Mouse (Mus musculus): ENCODE measurements around the gene Ddn.

Ddn gene

DNA sequence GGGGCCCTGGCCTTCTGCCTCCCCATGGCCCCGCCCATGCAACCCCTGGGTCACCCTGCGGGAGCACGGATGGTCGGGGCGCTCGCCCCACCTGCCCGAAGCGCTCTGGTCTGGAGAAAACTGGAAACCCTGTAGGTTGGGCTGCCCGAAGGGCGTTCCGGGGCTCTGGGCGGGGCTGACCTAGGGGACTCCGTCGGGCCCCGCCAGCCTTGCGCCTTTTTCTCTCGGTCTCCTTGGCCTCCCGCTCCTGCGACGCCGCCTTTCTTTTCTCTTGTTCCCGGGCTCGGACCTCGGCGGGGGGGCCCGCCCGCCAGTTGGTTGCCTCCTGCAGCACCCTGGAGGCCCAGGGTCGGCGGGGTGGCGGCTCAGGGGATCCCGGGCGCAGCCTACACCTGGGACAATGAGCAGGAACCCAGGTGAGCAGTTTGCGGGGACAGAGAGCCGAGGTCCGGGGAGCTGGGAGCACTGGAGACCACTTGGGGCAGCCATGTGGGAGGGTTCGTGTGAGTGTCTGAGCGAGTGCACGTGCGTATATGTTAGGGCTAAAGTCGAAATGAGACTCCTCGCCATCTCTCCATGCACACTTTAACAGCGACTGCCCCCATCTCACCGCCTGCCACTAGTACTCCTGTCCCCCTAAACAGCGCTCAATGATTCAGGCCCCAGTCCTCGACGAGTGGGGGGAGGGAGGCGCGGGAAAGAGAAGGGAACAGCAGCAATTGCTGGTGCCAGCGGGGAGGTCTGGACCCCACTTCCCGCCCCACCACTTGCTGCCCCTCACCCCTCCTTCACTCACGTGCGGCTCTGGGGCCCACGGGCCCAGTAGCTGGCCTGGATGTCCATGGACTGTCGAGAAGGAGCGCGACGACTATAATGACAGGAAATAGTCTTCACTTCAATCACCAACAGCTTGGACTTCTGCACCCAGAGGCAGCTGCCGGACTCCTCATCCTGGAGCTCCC, 2.2 kb downstream of the Ddn start:
- TF ChIP-seq NANOG (IDR thresholded peaks at IDR 0.05; ENCODE audit: borderline replicate concordance, low read length): no peak
- H3K9me3 ChIP-seq (ENCODE audit: low read length): no peaks in the 10 kb centered on the region
- H3K4me1 ChIP-seq (replicated peaks; ENCODE audit: low read depth, low read length): peaks cover 56% of the 10 kb centered on the region
- H3K4me3 ChIP-seq (replicated peaks; ENCODE audit: low read length): peak overlapping the region; percentile 72
- peaks cover 11% of the 10 kb centered on the region for H3K36me3 ChIP-seq (ENCODE audit: insufficient read depth, low read length)
- peaks cover 80% of the 10 kb centered on the region for H3K27me3 ChIP-seq (ENCODE audit: insufficient read depth, low read length)

GRCm38 (mm10) chr15:98806071-98806808, 3.0 kb downstream of the Ddn start:
- TF ChIP-seq NANOG (IDR thresholded peaks at IDR 0.05; ENCODE audit: borderline replicate concordance, low read length) (no peak), CTCF (conservative IDR thresholded peaks at IDR 0.05; ENCODE audit: low read length) (no peak), POU5F1 (IDR thresholded peaks at IDR 0.05; ENCODE audit: borderline replicate concordance, low read length) (no peak)
- Histone ChIP-seq H3K4me3 (replicated peaks; ENCODE audit: low read length) (peak overlapping the region; percentile 72), H3K27me3 (ENCODE audit: insufficient read depth, low read length) (peaks cover 88% of the 10 kb centered on the region), H3K36me3 (ENCODE audit: insufficient read depth, low read length) (peaks cover 7% of the 10 kb centered on the region), H3K9me3 (ENCODE audit: low read length) (no peaks in the 10 kb centered on the region), H3K4me1 (replicated peaks; ENCODE audit: low read depth, low read length) (peaks cover 56% of the 10 kb centered on the region)

- Histone ChIP-seq H3K27me3 (ENCODE audit: insufficient read depth, low read length) (peaks cover 96% of the 10 kb centered on the region), H3K36me3 (ENCODE audit: insufficient read depth, low read length) (no peaks in the 10 kb centered on the region), H3K4me1 (replicated peaks; ENCODE audit: low read depth, low read length) (peaks cover 56% of the 10 kb centered on the region), H3K4me3 (replicated peaks; ENCODE audit: low read length) (peak overlapping the region; percentile 72), H3K9me3 (ENCODE audit: low read length) (no peaks in the 10 kb centered on the region)
- TF ChIP-seq CTCF (conservative IDR thresholded peaks at IDR 0.05; ENCODE audit: low read length): peak; percentile 27
- TF ChIP-seq NANOG (IDR thresholded peaks at IDR 0.05; ENCODE audit: borderline replicate concordance, low read length): no peak
These were observed 3.8 kb downstream of the Ddn start for GRCm38 (mm10) chr15:98805324-98806040.

GRCm38 (mm10) chr15:98804054-98804453, 5.2 kb downstream of the Ddn start:
- Histone ChIP-seq H3K36me3 (ENCODE audit: insufficient read depth, low read length) (no peaks in the 10 kb centered on the region), H3K4me3 (replicated peaks; ENCODE audit: low read length) (peak overlapping the region; percentile 37; the same call in 1 of the 2 replicates), H3K9me3 (ENCODE audit: low read length) (no peaks in the 10 kb centered on the region), H3K4me1 (replicated peaks; ENCODE audit: low read depth, low read length) (peaks cover 56% of the 10 kb centered on the region), H3K27me3 (ENCODE audit: insufficient read depth, low read length) (peaks cover 97% of the 10 kb centered on the region)
- TF ChIP-seq POU5F1 (IDR thresholded peaks at IDR 0.05; ENCODE audit: borderline replicate concordance, low read length): no peak
- TF ChIP-seq CTCF (conservative IDR thresholded peaks at IDR 0.05; ENCODE audit: low read length): peak; percentile 90

- Histone ChIP-seq H3K4me3 (replicated peaks; ENCODE audit: low read length) (0 out of 2 replicates have a peak overlapping the region, but pooled peaks have one; percentile 37), H3K9me3 (ENCODE audit: low read length) (no peaks in the 10 kb centered on the region), H3K4me1 (replicated peaks; ENCODE audit: low read depth, low read length) (peaks cover 55% of the 10 kb centered on the region), H3K27me3 (ENCODE audit: insufficient read depth, low read length) (peaks cover 97% of the 10 kb centered on the region), H3K36me3 (ENCODE audit: insufficient read depth, low read length) (no peaks in the 10 kb centered on the region)
- no peak for TF ChIP-seq POU5F1 (IDR thresholded peaks at IDR 0.05; ENCODE audit: borderline replicate concordance, low read length)
- TF ChIP-seq NANOG (IDR thresholded peaks at IDR 0.05; ENCODE audit: borderline replicate concordance, low read length): no peak
- TF ChIP-seq CTCF (conservative IDR thresholded peaks at IDR 0.05; ENCODE audit: low read length): no peak
These were observed 6.4 kb downstream of the Ddn start for GRCm38 (mm10) chr15:98802926-98803325.

GRCm38 (mm10) chr15:98799396-98799795, 9.9 kb downstream of the Ddn start:
- H3K9me3 ChIP-seq (ENCODE audit: low read length): no peaks in the 10 kb centered on the region
- H3K4me1 ChIP-seq (replicated peaks; ENCODE audit: low read depth, low read length): peaks cover 41% of the 10 kb centered on the region
- H3K4me3 ChIP-seq (replicated peaks; ENCODE audit: low read length): no peak overlapping the region
- H3K36me3 ChIP-seq (ENCODE audit: insufficient read depth, low read length): no peaks in the 10 kb centered on the region
- peaks cover 97% of the 10 kb centered on the region for H3K27me3 ChIP-seq (ENCODE audit: insufficient read depth, low read length)
- TF ChIP-seq CTCF (conservative IDR thresholded peaks at IDR 0.05; ENCODE audit: low read length) (peak; percentile 85), POU5F1 (IDR thresholded peaks at IDR 0.05; ENCODE audit: borderline replicate concordance, low read length) (no peak), NANOG (IDR thresholded peaks at IDR 0.05; ENCODE audit: borderline replicate concordance, low read length) (no peak)

DNA sequence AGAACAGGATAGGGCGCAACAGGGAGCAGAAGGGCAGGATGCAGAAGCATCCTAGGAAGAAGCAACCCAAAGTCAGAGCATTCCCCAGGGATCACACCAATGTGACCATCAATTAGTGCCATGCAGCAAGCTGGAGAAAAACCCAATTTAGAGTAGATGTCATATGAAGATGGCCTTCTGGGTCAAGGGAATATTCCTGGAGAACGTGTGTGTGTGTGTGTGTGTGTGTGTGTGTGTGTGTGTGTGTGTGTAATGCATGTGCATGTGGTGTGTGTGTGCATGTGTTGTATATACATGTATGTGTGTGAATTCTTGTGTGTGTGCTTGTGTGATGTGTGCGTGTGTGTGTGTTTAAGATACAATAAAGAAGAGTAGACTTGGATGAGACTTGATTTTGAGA, 10.4 kb downstream of the Ddn start:
- TF ChIP-seq NANOG (IDR thresholded peaks at IDR 0.05; ENCODE audit: borderline replicate concordance, low read length) (no peak), POU5F1 (IDR thresholded peaks at IDR 0.05; ENCODE audit: borderline replicate concordance, low read length) (no peak), CTCF (conservative IDR thresholded peaks at IDR 0.05; ENCODE audit: low read length) (no peak)
- Histone ChIP-seq H3K4me3 (replicated peaks; ENCODE audit: low read length) (no peak overlapping the region), H3K36me3 (ENCODE audit: insufficient read depth, low read length) (no peaks in the 10 kb centered on the region), H3K9me3 (ENCODE audit: low read length) (no peaks in the 10 kb centered on the region), H3K27me3 (ENCODE audit: insufficient read depth, low read length) (peaks cover 97% of the 10 kb centered on the region), H3K4me1 (replicated peaks; ENCODE audit: low read depth, low read length) (peaks cover 37% of the 10 kb centered on the region)
